Mouse (Mus musculus): Measurements from ENCODE around the gene Vapa. TPM values are rescaled to one million over a fixed set of nuclear protein-coding genes. Genes with fewer than 3 reads are reported as not detected.

Vapa gene
- polyA plus RNA-seq, 1 experiment from 2014 or later: 172 TPM

DNA sequence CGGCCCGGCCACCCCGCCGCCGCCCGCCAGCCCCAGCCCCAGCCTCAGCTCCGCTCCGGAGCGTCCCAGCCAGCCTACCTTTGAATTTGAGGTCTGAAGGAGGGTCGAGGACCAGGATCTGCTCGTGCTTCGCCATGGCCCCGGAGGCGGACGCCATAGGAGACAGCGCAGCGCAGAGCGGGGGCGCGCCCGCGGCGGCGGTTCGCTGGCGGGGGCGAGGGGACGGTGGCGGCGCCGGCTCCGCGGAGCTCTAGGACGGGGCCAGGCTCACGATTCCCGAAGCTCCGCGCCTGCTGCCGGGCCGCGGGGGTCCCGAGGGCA lies 253 bp downstream of the Vapa start:
- H3K27ac ChIP-seq (ENCODE audit: low read depth, low read length): peak overlapping the region; percentile 99
- H3K4me3 ChIP-seq (ENCODE audit: low read depth, low read length): peak overlapping the region; percentile 99
- no peaks in the 10 kb centered on the region for H3K36me3 ChIP-seq (ENCODE audit: control insufficient read depth, insufficient read depth, low read length)
- H3K9me3 ChIP-seq (replicated peaks; ENCODE audit: control insufficient read depth, low read length): no peaks in the 10 kb centered on the region
- H3K4me1 ChIP-seq (ENCODE audit: control insufficient read depth, insufficient read depth, low read length): peaks cover 28% of the 10 kb centered on the region
- ATAC-seq (replicated peaks; ENCODE audit: insufficient number of reproducible peaks, low FRiP score, low TSS enrichment): peak; percentile 66
- peak overlapping the region; percentile 82 for H3K4me2 ChIP-seq
- WGBS (ENCODE audit: insufficient replicate concordance): 1% methylated on average over 41 of the region's 42 CpGs
- no peaks in the 10 kb centered on the region for H3K27me3 ChIP-seq (ENCODE audit: control insufficient read depth, insufficient read depth, low read length)
- peak overlapping the region; percentile 99 for H3K9ac ChIP-seq (ENCODE audit: low read depth, low read length)

DNA sequence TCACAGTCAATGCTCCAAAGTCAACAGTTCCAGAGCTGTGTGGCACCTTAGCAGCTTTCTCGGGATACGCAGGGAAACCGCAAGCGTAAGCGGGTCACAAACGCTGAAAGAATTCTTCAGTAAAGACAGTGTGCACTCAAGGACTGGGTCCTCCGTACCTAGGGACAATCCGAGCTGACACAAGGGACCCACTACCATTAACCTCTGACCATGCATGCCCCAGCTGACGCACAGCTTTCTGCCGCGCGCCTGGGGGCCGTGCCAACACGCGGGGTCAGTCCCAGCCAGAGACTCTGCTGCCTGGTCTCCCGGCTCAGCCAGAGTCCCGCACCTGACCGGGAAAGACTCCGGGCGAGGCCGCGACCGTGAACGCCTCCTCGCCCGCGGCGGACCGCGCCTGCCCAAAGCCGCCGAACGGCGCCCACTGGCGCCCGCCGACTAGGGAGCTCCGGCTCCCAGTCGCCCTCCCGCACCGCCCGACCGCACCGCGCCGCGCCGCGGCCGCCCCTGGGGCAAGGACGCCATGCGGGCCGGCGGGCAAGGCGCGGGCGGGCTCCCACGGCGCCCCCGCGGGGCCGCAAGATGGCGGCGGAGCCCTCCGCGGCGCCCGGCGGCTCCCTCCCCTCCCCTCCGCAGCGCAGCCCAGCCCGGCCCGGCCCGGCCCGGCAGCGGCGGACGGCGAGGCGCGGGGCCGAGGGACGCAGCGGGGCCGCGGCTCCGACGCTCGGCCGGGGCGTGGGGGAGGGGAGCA lies 789 bp downstream of the Vapa start:
- Histone ChIP-seq H3K4me1 (ENCODE audit: control insufficient read depth, insufficient read depth, low read length) (peaks cover 34% of the 10 kb centered on the region), H3K4me3 (ENCODE audit: low read depth, low read length) (peak overlapping the region; percentile 99), H3K36me3 (ENCODE audit: control insufficient read depth, insufficient read depth, low read length) (no peaks in the 10 kb centered on the region), H3K4me2 (peak overlapping the region; percentile 82), H3K9me3 (replicated peaks; ENCODE audit: control insufficient read depth, low read length) (no peaks in the 10 kb centered on the region), H3K27me3 (ENCODE audit: control insufficient read depth, insufficient read depth, low read length) (no peaks in the 10 kb centered on the region), H3K27ac (ENCODE audit: low read depth, low read length) (peak overlapping the region; percentile 99), H3K9ac (ENCODE audit: low read depth, low read length) (peak overlapping the region; percentile 99)
- WGBS (ENCODE audit: insufficient replicate concordance): under 1% methylated on average over 64 of the region's 91 CpGs
- peak; percentile 44 for ATAC-seq (replicated peaks; ENCODE audit: insufficient number of reproducible peaks, low FRiP score, low TSS enrichment)

- Histone ChIP-seq H3K36me3 (ENCODE audit: control insufficient read depth, insufficient read depth, low read length) (no peaks in the 10 kb centered on the region), H3K9ac (ENCODE audit: low read depth, low read length) (peak overlapping the region; percentile 99; the same call in 1 of the 2 replicates), H3K4me2 (peak overlapping the region; percentile 82), H3K27me3 (ENCODE audit: control insufficient read depth, insufficient read depth, low read length) (no peaks in the 10 kb centered on the region), H3K4me1 (ENCODE audit: control insufficient read depth, insufficient read depth, low read length) (peaks cover 38% of the 10 kb centered on the region), H3K27ac (ENCODE audit: low read depth, low read length) (no peak overlapping the region), H3K4me3 (ENCODE audit: low read depth, low read length) (peak overlapping the region; percentile 99), H3K9me3 (replicated peaks; ENCODE audit: control insufficient read depth, low read length) (no peaks in the 10 kb centered on the region)
- WGBS (ENCODE audit: insufficient replicate concordance): 12% methylated on average over 4 of the region's 4 CpGs
- no peak for ATAC-seq (replicated peaks; ENCODE audit: insufficient number of reproducible peaks, low FRiP score, low TSS enrichment)
Measured at GRCm38 (mm10) chr17:65611721-65612120, 1.6 kb downstream of the Vapa start.

GRCm38 (mm10) chr17:65608743-65609142 lies 4.6 kb downstream of the Vapa start:
- H3K9ac ChIP-seq (ENCODE audit: low read depth, low read length): peak overlapping the region; percentile 39; the same call in 1 of the 2 replicates
- H3K27me3 ChIP-seq (ENCODE audit: control insufficient read depth, insufficient read depth, low read length): no peaks in the 10 kb centered on the region
- no peak for ATAC-seq (replicated peaks; ENCODE audit: insufficient number of reproducible peaks, low FRiP score, low TSS enrichment)
- no peak overlapping the region; the same call in 1 of the 2 replicates for H3K4me2 ChIP-seq
- 33% methylated on average over 5 of the region's 5 CpGs for WGBS (ENCODE audit: insufficient replicate concordance)
- H3K36me3 ChIP-seq (ENCODE audit: control insufficient read depth, insufficient read depth, low read length): no peaks in the 10 kb centered on the region
- H3K4me3 ChIP-seq (ENCODE audit: low read depth, low read length): no peak overlapping the region
- H3K4me1 ChIP-seq (ENCODE audit: control insufficient read depth, insufficient read depth, low read length): peaks cover 60% of the 10 kb centered on the region
- H3K27ac ChIP-seq (ENCODE audit: low read depth, low read length): no peak overlapping the region
- no peaks in the 10 kb centered on the region for H3K9me3 ChIP-seq (replicated peaks; ENCODE audit: control insufficient read depth, low read length)

DNA sequence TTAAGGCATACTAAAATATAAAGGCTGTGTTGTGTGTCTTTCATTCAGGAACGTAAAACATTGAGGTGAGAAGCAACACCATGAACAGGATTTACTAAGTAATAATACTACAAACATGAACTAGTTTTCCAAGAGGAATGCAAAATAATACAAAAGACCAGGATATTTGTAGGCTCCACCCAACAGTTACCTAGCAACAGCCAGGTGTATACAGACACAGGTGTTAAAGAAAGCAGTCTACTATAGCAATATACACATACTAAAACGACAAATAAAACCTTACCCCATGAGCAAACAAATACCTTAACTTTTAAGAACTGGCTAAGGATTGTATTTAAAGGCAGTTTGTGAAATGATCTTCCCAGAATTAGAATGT lies 5.1 kb downstream of the Vapa start:
- Histone ChIP-seq H3K27ac (ENCODE audit: low read depth, low read length) (no peak overlapping the region), H3K27me3 (ENCODE audit: control insufficient read depth, insufficient read depth, low read length) (no peaks in the 10 kb centered on the region), H3K9me3 (replicated peaks; ENCODE audit: control insufficient read depth, low read length) (no peaks in the 10 kb centered on the region), H3K4me3 (ENCODE audit: low read depth, low read length) (no peak overlapping the region), H3K4me1 (ENCODE audit: control insufficient read depth, insufficient read depth, low read length) (peaks cover 60% of the 10 kb centered on the region), H3K9ac (ENCODE audit: low read depth, low read length) (no peak overlapping the region), H3K36me3 (ENCODE audit: control insufficient read depth, insufficient read depth, low read length) (no peaks in the 10 kb centered on the region), H3K4me2 (0 out of 2 replicates have a peak overlapping the region, but pooled peaks have one; percentile 7)
- no peak for ATAC-seq (replicated peaks; ENCODE audit: insufficient number of reproducible peaks, low FRiP score, low TSS enrichment)
- 78% methylated on average over 2 of the region's 2 CpGs for WGBS (ENCODE audit: insufficient replicate concordance)

- 39% methylated on average over 7 of the region's 7 CpGs for WGBS (ENCODE audit: insufficient replicate concordance)
- Histone ChIP-seq H3K9ac (ENCODE audit: low read depth, low read length) (no peak overlapping the region), H3K4me2 (0 out of 2 replicates have a peak overlapping the region, but pooled peaks have one; percentile 7), H3K4me1 (ENCODE audit: control insufficient read depth, insufficient read depth, low read length) (peaks cover 60% of the 10 kb centered on the region), H3K27me3 (ENCODE audit: control insufficient read depth, insufficient read depth, low read length) (no peaks in the 10 kb centered on the region), H3K27ac (ENCODE audit: low read depth, low read length) (no peak overlapping the region), H3K9me3 (replicated peaks; ENCODE audit: control insufficient read depth, low read length) (no peaks in the 10 kb centered on the region), H3K36me3 (ENCODE audit: control insufficient read depth, insufficient read depth, low read length) (no peaks in the 10 kb centered on the region), H3K4me3 (ENCODE audit: low read depth, low read length) (no peak overlapping the region)
- no peak for ATAC-seq (replicated peaks; ENCODE audit: insufficient number of reproducible peaks, low FRiP score, low TSS enrichment)
Measured at GRCm38 (mm10) chr17:65607574-65608311, 5.6 kb downstream of the Vapa start.

DNA sequence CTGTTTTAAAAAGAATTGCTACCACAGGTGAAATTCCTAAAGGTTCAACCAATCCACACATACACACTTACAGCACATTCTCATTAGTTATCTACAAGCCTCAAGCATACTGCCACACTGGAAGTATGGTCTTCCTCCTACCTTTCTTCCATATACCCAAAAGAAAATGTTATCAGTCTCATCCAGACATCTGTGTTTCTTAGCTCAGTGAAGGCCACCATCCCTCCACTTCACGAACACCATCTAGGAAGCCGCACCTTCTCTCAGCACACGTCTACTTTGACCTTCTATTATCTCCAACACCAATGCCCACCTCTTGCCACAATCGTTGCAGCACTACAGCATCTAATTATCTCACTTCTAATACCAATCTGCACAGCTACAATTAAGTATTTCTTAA lies 7.3 kb downstream of the Vapa start:
- Histone ChIP-seq H3K9ac (ENCODE audit: low read depth, low read length) (no peak overlapping the region), H3K9me3 (replicated peaks; ENCODE audit: control insufficient read depth, low read length) (no peaks in the 10 kb centered on the region), H3K36me3 (ENCODE audit: control insufficient read depth, insufficient read depth, low read length) (no peaks in the 10 kb centered on the region), H3K4me3 (ENCODE audit: low read depth, low read length) (no peak overlapping the region), H3K27me3 (ENCODE audit: control insufficient read depth, insufficient read depth, low read length) (no peaks in the 10 kb centered on the region), H3K4me2 (no peak overlapping the region), H3K4me1 (ENCODE audit: control insufficient read depth, insufficient read depth, low read length) (peaks cover 54% of the 10 kb centered on the region), H3K27ac (ENCODE audit: low read depth, low read length) (no peak overlapping the region)
- 51% methylated on average over 4 of the region's 4 CpGs for WGBS (ENCODE audit: insufficient replicate concordance)
- 0 out of 2 replicates have a peak, but pooled peaks have one; percentile 20 for ATAC-seq (replicated peaks; ENCODE audit: insufficient number of reproducible peaks, low FRiP score, low TSS enrichment)

DNA sequence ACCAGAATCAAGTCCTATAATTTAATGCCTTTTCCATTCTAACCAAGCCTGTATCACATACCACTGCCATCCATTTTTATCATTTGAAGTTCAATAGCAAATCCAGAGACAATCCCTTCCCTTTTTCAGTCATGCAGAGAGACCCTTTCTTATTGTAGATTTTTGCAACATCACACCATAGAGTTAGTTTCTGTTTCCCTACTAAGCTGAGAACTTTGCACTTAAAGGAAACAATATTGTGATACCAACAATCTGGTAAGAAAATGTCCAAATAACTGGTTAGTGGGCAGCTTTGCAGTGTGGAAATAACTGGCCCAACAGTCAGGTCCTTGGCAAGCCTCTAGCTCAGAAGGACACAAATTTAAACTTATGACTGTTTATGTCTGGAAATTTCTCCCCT lies 8.5 kb downstream of the Vapa start:
- H3K36me3 ChIP-seq (ENCODE audit: control insufficient read depth, insufficient read depth, low read length): no peaks in the 10 kb centered on the region
- peaks cover 49% of the 10 kb centered on the region for H3K4me1 ChIP-seq (ENCODE audit: control insufficient read depth, insufficient read depth, low read length)
- H3K9ac ChIP-seq (ENCODE audit: low read depth, low read length): no peak overlapping the region
- ATAC-seq (replicated peaks; ENCODE audit: insufficient number of reproducible peaks, low FRiP score, low TSS enrichment): no peak
- H3K27ac ChIP-seq (ENCODE audit: low read depth, low read length): no peak overlapping the region
- no peak overlapping the region for H3K4me3 ChIP-seq (ENCODE audit: low read depth, low read length)
- H3K27me3 ChIP-seq (ENCODE audit: control insufficient read depth, insufficient read depth, low read length): no peaks in the 10 kb centered on the region
- no peak overlapping the region for H3K4me2 ChIP-seq
- H3K9me3 ChIP-seq (replicated peaks; ENCODE audit: control insufficient read depth, low read length): no peaks in the 10 kb centered on the region

All from heart, embryonic 11.5 days (tissue).